Mouse (Mus musculus) spleen, adult 2 months (tissue): Measurements from ENCODE around the gene Palb2. TPM values are rescaled to one million over a fixed set of nuclear protein-coding genes. Genes with fewer than 3 reads are reported as not detected.
"Not testable (repeated sequence)": the region's sequence is repeated elsewhere in the genome, so short reads cannot be mapped to it uniquely, and the experiment has no call there.

ENCODE experiments used
- DNase-seq, 2 experiments: peaks; one replicate each; pipeline versions ENCODE4 v3.0.0 to v3.0.0-alpha.2; 2012 to 2021; ENCODE audit warnings: low spot score in 2 of 2, low read depth in 1 of 2
- H3K27ac ChIP-seq: fragments of 200-500 bp; 2 replicates; pipeline ENCODE4 v1.5.1; 2012; ENCODE audit warnings: low read length, inconsistent platforms; ENCODE audit not compliant: insufficient read depth
- H3K27me3 ChIP-seq: fragments of 200-500 bp; 2 replicates; pipeline ENCODE4 v1.6.1; 2012; ENCODE audit warnings: mild to moderate bottlenecking, moderate library complexity, low read length, inconsistent platforms; ENCODE audit not compliant: control insufficient read depth, insufficient read depth
- H3K36me3 ChIP-seq: fragments of 200-500 bp; 2 replicates; pipeline ENCODE4 v1.6.1; 2012; ENCODE audit warnings: mild to moderate bottlenecking, low read length, inconsistent platforms; ENCODE audit not compliant: control insufficient read depth, insufficient read depth
- H3K4me1 ChIP-seq: fragments of 200-500 bp; 2 replicates; pipeline ENCODE4 v1.6.1; 2011; ENCODE audit warnings: inconsistent platforms; ENCODE audit not compliant: control insufficient read depth, insufficient read depth, insufficient read length
- H3K4me3 ChIP-seq: fragments of 200-500 bp; 2 replicates; pipeline ENCODE4 v1.5.1; 2011; ENCODE audit warnings: mild to moderate bottlenecking, inconsistent platforms; ENCODE audit not compliant: insufficient read depth, insufficient read length; ENCODE audit errors: extremely low read depth
- CTCF ChIP-seq: fragments of 200-500 bp; IDR thresholded peaks from 2 replicates; pipeline ENCODE4 v1.5.1; 2011; ENCODE audit warnings: mild to moderate bottlenecking, inconsistent platforms; ENCODE audit not compliant: insufficient read depth, insufficient read length, insufficient replicate concordance; ENCODE audit errors: extremely low read depth
- POLR2A ChIP-seq: fragments of 200-500 bp; IDR thresholded peaks from 2 replicates; pipeline ENCODE4 v1.6.1; 2011; ENCODE audit warnings: low read depth, low read length, inconsistent platforms
- WGBS: fragments of 180-500 bp; shearing (Covaris S2); methylation state at CpG from one replicate; pipeline ENCODE4 v1.1.7; 2018; 5-methylcytosine and 5-hydroxymethylcytosine counted together
- polyA plus RNA-seq: library from polyadenylated mRNA; depleted of rRNA; stranded (reverse); fragments of >200 nt; gene quantifications from 2 replicates; pipeline ENCODE4 v1.2.3, GENCODE M21; 2012

Gene Palb2
- polyA plus RNA-seq, 1 experiment: 2.5 TPM

GRCm38 (mm10) chr7:122108206-122108605 is 24.6 kb downstream of the Palb2 start:
- Histone ChIP-seq H3K4me3 (no peak overlapping the region), H3K4me1 (no peaks in the 10 kb centered on the region), H3K36me3 (peaks cover 6% of the 10 kb centered on the region; the same call in 1 of the 2 replicates), H3K27ac (no peak overlapping the region), H3K27me3 (no peaks in the 10 kb centered on the region)
- 97% methylated on average over 6 of the region's 6 CpGs for WGBS
- TF ChIP-seq CTCF: no peak
- no peak for TF ChIP-seq POLR2A
- DNase-seq: no peak

DNA sequence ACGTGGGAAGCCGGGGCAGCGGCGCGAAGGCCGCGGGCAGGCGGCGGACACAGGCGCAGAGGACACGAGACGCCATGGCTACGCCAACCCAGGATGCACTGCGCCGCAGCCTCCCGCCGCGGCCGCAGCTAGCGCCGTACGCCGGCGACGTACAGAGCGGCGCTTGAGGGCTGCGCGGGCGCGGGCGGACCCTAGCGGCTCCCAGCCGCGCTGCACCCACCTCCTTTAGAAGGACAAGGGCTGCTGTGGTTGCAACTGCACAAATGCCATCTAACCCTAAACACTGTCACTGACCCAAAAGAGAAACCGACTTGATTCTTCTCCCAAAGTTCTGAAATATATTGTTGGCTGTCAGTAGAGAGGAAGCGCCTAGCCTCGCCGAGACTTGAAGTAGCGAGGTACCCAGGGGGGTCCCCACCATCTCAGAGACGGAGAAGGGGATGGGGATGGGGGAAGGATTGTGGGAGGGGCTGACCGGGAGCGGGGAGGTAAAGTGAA is 31.0 kb downstream of the Palb2 start, which contains the start of gene Ndufab1:
TSS of gene Ndufab1 (minus strand) at position 140 of the 498 bp plus-strand sequence.
- no peaks in the 10 kb centered on the region for H3K27me3 ChIP-seq
- H3K4me1 ChIP-seq: peaks cover 3% of the 10 kb centered on the region
- peak within 1 kb of the TSS; percentile 91 for H3K4me3 ChIP-seq
- H3K36me3 ChIP-seq: peaks cover 5% of the 10 kb centered on the region; the same call in 1 of the 2 replicates
- H3K27ac ChIP-seq: peak within 1 kb of the TSS; percentile 55; the same call in 1 of the 2 replicates
- 1% methylated on average over 42 of the region's 43 CpGs for WGBS
- peak; percentile 74 to 85 for DNase-seq
- TF ChIP-seq POLR2A (no peak; the same call in 1 of the 2 replicates), CTCF (peak; percentile 79; the same call in 1 of the 2 replicates)

DNA sequence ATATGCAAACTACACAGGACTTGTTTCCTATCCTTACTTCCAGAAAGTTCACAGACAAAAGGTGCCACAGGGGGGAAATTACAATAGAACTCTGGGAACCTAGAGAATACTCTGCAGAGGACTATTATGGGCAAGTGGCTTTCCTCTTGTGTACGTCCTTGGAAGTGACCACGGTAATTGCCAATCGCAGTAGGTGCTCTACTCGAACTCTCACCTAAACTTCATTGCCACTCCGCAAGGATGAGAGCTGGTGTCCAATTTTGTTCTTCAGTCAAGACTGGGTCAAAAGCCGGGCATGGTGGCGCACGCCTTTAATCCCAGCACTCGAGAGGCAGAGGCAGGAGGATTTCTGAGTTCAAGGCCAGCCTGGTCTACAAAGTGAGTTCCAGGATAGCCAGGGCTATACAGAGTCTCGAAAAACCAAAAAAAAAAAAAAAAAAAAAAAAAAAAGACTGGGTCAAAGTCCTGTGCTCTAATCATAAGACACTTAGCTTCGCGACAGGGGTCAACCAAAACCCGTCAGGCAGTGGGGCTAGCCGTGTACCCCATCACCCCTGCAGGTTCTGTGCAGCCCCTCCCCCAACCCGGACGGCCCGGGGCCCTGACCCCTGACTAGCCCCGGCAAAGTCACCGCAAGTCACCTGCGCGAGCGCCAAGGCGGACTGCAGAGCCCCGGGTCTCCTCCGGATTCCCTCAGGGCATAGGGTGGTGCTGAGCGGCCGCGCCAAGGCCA is 31.6 kb downstream of the Palb2 start:
- Histone ChIP-seq H3K27ac (peak overlapping the region; percentile 55; the same call in 1 of the 2 replicates), H3K4me3 (peak overlapping the region; percentile 91)
- WGBS: 5% methylated on average over 28 of the region's 28 CpGs
- not testable (repeated sequence) for H3K4me1 ChIP-seq, H3K27me3 ChIP-seq, H3K36me3 ChIP-seq, DNase-seq

DNA sequence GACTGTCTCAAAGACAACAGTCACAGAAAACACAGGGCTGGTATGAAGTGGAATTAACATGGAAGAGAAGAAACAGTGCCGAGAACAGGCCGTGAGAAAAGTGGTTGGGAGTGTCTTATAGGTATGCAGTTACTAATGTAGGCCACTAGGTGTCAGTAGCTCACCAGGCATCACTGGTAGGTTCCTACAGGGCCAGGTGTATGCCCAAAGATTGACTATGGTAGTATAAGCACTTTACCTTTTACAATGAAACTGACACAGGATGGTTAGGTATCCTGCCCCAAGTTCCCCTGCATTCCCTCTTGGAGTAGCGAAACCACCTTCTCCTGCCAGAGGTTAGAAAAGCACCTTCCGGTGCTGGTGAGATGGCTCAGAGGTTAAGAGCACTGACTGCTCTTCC is 33.6 kb downstream of the Palb2 start:
- TF ChIP-seq POLR2A (no peak), CTCF (peak; percentile 42; the same call in 1 of the 2 replicates)
- peak; percentile 36 to 48 for DNase-seq

GRCm38 (mm10) chr7:122098009-122098408 is 34.8 kb downstream of the Palb2 start:
- 91% methylated on average over 3 of the region's 3 CpGs for WGBS
- Histone ChIP-seq H3K36me3 (peaks cover 21% of the 10 kb centered on the region), H3K4me3 (no peak overlapping the region), H3K4me1 (peaks cover 3% of the 10 kb centered on the region), H3K27ac (no peak overlapping the region), H3K27me3 (no peaks in the 10 kb centered on the region)
- TF ChIP-seq POLR2A (no peak), CTCF (no peak)
- no peak for DNase-seq

More for the DNA sequence above, 33.6 kb downstream of the Palb2 start:
- WGBS: 52% methylated on average over 4 of the region's 4 CpGs
- H3K4me1 ChIP-seq: peaks cover 3% of the 10 kb centered on the region
- H3K36me3 ChIP-seq: peaks cover 20% of the 10 kb centered on the region
- no peaks in the 10 kb centered on the region for H3K27me3 ChIP-seq
- H3K4me3 ChIP-seq: no peak overlapping the region
- no peak overlapping the region for H3K27ac ChIP-seq

DNA sequence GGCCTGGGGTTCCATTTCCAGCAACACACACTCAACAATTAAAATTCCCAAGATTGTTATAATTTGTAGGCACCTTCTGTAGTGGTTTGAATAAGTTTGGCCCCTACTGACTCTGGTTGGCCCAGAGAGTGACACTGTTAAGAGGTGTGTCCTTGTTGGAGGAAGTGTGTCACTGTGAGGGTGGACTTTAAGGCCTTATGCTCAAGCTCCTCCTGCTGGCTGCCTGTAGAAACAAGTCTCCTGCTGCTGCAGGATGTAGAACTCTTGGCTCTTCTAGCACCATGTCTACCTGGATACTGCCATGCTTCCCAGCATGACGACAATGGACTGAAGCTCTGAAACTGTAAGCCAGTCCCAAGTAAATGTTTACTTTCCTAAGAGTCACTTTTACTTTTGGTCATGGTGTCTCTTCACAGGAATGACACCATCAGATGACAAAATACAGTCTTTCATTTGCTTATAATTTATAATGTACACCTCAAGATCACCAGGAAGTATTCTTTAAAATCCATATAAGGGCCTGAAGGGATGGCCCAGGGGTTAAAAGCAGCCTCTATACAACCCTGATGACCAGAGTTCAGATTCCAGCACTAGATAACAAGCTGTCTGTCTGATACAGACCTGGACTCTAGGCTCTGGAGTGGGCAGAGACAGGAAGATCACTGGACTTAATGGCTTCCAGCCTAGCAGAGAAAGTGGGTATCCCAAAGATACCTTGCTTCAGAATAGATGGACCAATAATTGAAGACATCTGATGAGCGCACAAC is 38.0 kb downstream of the Palb2 start:
- TF ChIP-seq POLR2A (no peak), CTCF (peak; percentile 11; the same call in 1 of the 2 replicates)
- no peaks in the 10 kb centered on the region for H3K27me3 ChIP-seq
- no peaks in the 10 kb centered on the region for H3K4me1 ChIP-seq
- DNase-seq: no peak
- no peak overlapping the region for H3K4me3 ChIP-seq
- peaks cover 38% of the 10 kb centered on the region for H3K36me3 ChIP-seq
- WGBS: 98% methylated on average over 2 of the region's 2 CpGs
- no peak overlapping the region for H3K27ac ChIP-seq
